Mouse (Mus musculus): ENCODE results near the gene Ikzf5. TPM values are rescaled to one million over a fixed set of nuclear protein-coding genes. Genes with fewer than 3 reads are reported as not detected.

The Ikzf5 gene
- polyA plus RNA-seq (2017; shearing (Covaris generic)) = 10 to 100 TPM; 18.6 to 24.8 TPM

DNA sequence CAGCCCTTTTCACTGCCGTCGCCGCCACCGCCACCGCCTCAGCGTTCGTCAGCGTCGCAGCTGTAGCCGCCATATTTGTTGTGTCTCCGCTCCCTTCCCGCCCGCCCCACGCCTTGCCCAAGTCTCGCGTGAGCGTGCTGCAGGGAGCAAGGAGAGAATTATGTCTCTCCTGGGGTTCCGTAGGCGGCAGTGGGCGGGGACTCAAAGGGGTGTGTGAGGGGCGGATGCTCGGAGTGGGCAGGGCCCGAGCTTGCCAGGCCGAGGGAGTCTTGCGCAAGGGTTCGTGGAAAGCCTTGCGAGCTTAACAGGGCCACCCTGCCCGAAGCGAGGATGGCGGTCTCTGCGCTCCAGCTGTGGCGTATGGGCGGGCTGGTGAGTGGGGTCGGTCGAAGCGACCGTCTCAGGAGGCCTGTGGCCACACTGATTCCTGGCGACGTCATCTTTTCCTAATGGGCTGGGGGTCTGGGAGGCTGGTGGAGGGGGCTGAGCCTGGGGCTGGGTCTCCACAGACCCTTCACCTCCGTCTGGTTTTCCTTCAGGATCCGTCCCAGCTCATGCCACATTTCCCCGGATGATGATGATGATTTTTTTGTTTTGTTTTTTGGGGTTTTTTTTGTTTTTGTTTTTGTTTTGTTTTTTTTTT is at the start of gene Ikzf5, which contains the start of gene Acadsb:
Gene Ikzf5, minus strand, starts transcription at position 106 of the 643 bp plus-strand sequence.
Gene Acadsb, plus strand, starts transcription at position 186 of the 643 bp plus-strand sequence.

DNA sequence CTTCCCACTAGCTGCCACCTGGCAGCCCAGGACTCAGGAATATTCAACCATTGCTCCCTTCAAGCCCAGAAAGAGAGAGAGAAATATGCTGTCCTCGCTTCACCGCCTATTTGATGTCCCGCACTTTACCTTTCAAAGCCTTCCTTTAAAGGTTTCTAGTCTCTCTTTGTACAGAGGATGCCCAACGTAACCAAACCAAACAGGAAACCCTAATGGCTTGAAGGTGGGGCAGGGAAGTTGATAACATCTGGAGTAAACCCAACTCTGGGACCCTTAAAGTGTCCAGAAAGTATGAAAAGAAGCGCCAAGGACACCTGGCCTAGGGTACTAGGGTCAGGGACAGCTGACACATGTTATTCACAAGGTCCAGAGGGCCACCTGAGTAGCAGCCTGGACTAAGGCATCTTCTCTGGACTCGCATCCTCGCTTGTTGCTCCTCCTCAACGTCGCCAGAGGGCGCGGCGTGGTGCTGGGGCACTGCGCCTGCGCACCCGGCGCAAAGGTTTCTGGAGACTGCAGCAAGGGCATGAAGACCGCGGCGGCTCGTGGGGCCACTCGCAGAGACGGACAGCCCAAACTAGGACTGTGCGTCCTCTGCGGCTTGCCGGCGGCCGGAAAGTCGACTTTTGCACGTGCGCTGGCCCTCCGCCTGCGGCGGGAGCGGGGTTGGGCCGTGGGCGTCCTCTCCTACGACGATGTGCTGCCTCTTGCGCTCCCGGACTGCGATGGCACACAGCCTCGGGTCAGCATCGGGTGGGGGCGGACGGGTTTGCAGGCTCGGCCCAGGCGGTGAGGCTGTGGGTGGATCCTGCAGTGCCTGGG is 39.5 kb downstream of the Ikzf5 start, which contains the start of gene Pstk:
Gene Pstk, plus strand, starts transcription at position 494 of the 822 bp plus-strand sequence.

DNA sequence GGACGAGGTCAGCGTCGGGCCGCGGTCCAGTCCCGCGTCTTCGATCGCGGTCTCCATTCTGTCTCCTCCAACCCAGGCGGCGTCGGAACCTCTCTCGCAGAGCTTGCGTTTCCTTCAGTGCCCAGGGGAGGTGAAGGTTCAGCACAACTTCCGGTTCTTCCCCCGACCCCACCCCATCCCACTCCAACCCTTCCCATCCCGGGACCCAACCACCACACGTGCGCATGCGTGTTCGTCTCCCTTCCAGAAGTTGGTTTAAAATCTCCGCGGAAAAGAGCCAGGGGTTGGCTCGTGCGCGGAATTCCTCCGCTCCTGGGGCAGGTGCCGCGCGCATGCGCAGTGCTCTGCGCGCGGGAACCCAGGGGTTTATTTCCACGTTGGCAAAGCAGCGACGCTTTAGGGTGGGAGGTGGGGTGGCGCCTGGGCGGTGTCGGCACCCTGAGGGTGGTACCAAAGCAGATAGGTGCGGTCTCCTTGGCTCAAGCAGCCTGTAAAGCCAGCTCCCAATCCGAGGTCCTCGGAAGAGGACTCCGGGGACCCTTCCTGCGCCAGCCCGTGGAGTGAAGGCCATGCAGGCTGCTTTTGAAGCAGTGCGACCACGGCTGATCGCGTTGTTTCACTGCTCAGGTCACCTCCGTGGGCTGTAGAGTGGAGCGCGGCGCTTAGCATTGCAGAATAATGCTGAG is 47.6 kb downstream of the Ikzf5 start, which contains the start of gene 2310057M21Rik:
Gene 2310057M21Rik, minus strand, starts transcription at position 145 of the 686 bp plus-strand sequence.

Other genes with a start within 250 kb of the Ikzf5 start
- gene 5430419D17Rik, start 236.1 kb downstream of the Ikzf5 start, polyA plus RNA-seq (2017; shearing (Covaris generic)) = under 1 TPM in 1 of 2 experiments, not detected in 1; 0.17 TPM
- not detected for gene Cuzd1, start 88.2 kb downstream of the Ikzf5 start, polyA plus RNA-seq (2017; shearing (Covaris generic))
- not detected for gene Fam24b, start 81.0 kb downstream of the Ikzf5 start, polyA plus RNA-seq (2017; shearing (Covaris generic))
- not detected for gene Fam24a, start 76.7 kb downstream of the Ikzf5 start, polyA plus RNA-seq (2017; shearing (Covaris generic))
- 10 to 100 TPM; 15.6 to 28.4 TPM for gene 2310057M21Rik, start 47.8 kb downstream of the Ikzf5 start, polyA plus RNA-seq (2017; shearing (Covaris generic))
- gene Pstk, start 39.4 kb downstream of the Ikzf5 start, polyA plus RNA-seq (2017; shearing (Covaris generic)) = 10 to 100 TPM; 38.5 to 42.3 TPM
- gene Acadsb, start 80 bp upstream of the Ikzf5 start, polyA plus RNA-seq (2017; shearing (Covaris generic)) = 10 to 100 TPM; 24.8 to 28.1 TPM
- gene Hmx3, start 132.3 kb upstream of the Ikzf5 start, polyA plus RNA-seq (2017; shearing (Covaris generic)) = under 1 TPM in 1 of 2 experiments, not detected in 1; 0.36 TPM
- not detected for gene Hmx2, start 138.3 kb upstream of the Ikzf5 start, polyA plus RNA-seq (2017; shearing (Covaris generic))
- gene Bub3, start 149.7 kb upstream of the Ikzf5 start, polyA plus RNA-seq (2017; shearing (Covaris generic)) = 100 to 1,000 TPM; 135 to 174 TPM